Mouse (Mus musculus) limb, embryonic 11.5 days (tissue): ENCODE measurements at regions not wholly inside any gene's neighbourhood (a gene's known extent, or its start where the extent isn't known, plus 50 kb on each side); places are given as distances from the start of the nearest gene placed in this dataset.

Source experiments
- ATAC-seq: fragments of 200-750 bp; cut with Nextera tagmentation; 2 replicates; pipeline ENCODE4 v1.8.0; 2017; ENCODE audit warnings: low read depth; ENCODE audit not compliant: insufficient number of reproducible peaks, low FRiP score, low TSS enrichment
- DNase-seq: peaks from one replicate; pipeline ENCODE4 v3.0.0-alpha.2; 2015; ENCODE audit warnings: low spot score
- H3K27ac ChIP-seq: fragments of 300-500 bp; sonication (generic); replicated peaks from 2 replicates; pipeline ENCODE4 v1.5.1; 2014; ENCODE audit warnings: low read depth, mild to moderate bottlenecking, low read length
- H3K27me3 ChIP-seq: fragments of 300-500 bp; sonication (generic); 2 replicates; pipeline ENCODE4 v1.6.1; 2014; ENCODE audit warnings: mild to moderate bottlenecking, low read length, mixed read lengths; ENCODE audit not compliant: control insufficient read depth, insufficient read depth
- H3K36me3 ChIP-seq: fragments of 300-500 bp; sonication (generic); 2 replicates; pipeline ENCODE4 v1.6.1; 2014; ENCODE audit warnings: mild to moderate bottlenecking, low read length, moderate library complexity, mixed read lengths; ENCODE audit not compliant: control insufficient read depth, insufficient read depth
- H3K4me1 ChIP-seq: fragments of 300-500 bp; sonication (generic); 2 replicates; pipeline ENCODE4 v1.6.1; 2014; ENCODE audit warnings: low read length, mixed read lengths; ENCODE audit not compliant: control insufficient read depth, insufficient read depth
- H3K4me2 ChIP-seq: fragments of 300-500 bp; sonication (generic); 2 replicates; pipeline ENCODE4 v1.6.1; 2014; ENCODE audit warnings: low read depth, mild to moderate bottlenecking, moderate library complexity; ENCODE audit not compliant: severe bottlenecking
- H3K4me3 ChIP-seq: fragments of 300-500 bp; sonication (generic); 2 replicates; pipeline ENCODE4 v1.5.1; 2014; ENCODE audit warnings: low read depth, low read length
- H3K9ac ChIP-seq: fragments of 300-500 bp; sonication (generic); 2 replicates; pipeline ENCODE4 v1.6.1; 2014; ENCODE audit warnings: mild to moderate bottlenecking, low read length
- H3K9me3 ChIP-seq: fragments of 300-500 bp; sonication (generic); 2 replicates; pipeline ENCODE4 v1.6.1; 2016; ENCODE audit warnings: low read length; ENCODE audit not compliant: control insufficient read depth
- WGBS: fragments of 180-500 bp; shearing (Covaris S2); extraction: QIAGEN DNeasy Blood & Tissue Kit; methylation state at CpG from one replicate; pipeline ENCODE4 v1.1.7; 2014; 5-methylcytosine and 5-hydroxymethylcytosine counted together

DNA sequence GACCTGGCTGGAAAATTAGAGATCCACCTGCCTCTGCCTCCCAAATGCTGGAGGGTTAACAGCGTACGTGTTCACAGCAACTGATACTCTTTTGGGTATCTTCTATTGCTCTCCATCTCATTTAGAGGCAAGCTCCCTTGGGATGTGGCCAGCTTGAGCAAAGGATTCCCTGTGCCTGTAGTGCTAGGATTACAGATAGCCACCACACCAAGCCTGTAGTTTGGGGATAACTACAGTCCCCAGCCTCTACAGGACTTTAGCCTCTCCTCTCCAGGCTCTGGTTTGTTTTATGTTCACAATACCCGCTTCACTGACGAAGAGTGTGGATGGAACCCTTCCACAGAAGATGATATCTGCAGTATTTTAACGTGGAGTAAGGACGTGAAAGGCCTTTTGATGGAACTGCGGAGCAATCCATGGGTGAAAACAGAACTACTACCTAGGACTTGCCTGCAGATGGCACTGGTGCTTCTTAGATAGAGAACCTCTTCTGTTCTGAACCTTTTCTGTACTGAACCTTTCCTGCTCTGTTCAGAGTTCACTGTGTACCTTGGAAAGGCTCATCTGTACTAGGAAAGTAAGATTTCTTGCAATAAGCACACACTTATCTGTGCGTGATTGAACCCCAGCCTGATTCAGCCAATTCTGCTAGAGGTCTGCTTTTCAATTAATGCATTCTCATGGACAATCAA lies 176.6 kb downstream of the Wdr20rt start:
- 0 out of 2 replicates have a peak, but pooled peaks have one; percentile 27 for ATAC-seq
- H3K36me3 ChIP-seq, result no peaks in the 10 kb centered on the region
- H3K4me2 ChIP-seq, result no peak overlapping the region
- WGBS, result 47% methylated on average over 8 of the region's 8 CpGs
- no peaks in the 10 kb centered on the region for H3K4me1 ChIP-seq
- no peaks in the 10 kb centered on the region for H3K9me3 ChIP-seq
- H3K9ac ChIP-seq, result no peak overlapping the region
- no peak overlapping the region for H3K27ac ChIP-seq
- H3K4me3 ChIP-seq, result no peak overlapping the region
- DNase-seq, result peak; percentile 55
- no peaks in the 10 kb centered on the region for H3K27me3 ChIP-seq

DNA sequence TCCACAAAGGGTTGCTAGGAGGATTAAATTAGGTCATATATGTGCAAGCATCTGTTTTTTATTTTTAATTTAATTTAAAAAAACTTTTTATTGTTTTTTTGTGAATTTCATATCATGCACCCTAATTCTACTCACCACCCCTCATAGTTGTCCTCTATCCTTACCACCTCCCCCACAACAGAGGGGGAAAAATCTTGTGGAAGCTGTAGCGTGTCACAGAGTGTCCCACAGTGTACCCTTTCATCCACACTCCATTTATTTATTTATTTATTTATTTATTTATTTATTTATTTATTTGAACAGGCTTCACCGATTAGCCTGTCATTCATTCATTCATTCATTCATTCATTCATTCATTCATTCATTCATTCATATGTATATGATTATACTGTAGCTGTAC lies 177.8 kb downstream of the Wdr20rt start:
- ATAC-seq (no peak), DNase-seq (no peak)
- H3K4me2 ChIP-seq, result no peak overlapping the region
- no peak overlapping the region for H3K27ac ChIP-seq
- H3K9me3 ChIP-seq, result no peaks in the 10 kb centered on the region
- H3K9ac ChIP-seq, result no peak overlapping the region
- no peaks in the 10 kb centered on the region for H3K36me3 ChIP-seq
- WGBS, result 90% methylated on average over 2 of the region's 2 CpGs
- H3K4me1 ChIP-seq, result no peaks in the 10 kb centered on the region
- H3K4me3 ChIP-seq, result no peak overlapping the region
- H3K27me3 ChIP-seq, result no peaks in the 10 kb centered on the region

DNA sequence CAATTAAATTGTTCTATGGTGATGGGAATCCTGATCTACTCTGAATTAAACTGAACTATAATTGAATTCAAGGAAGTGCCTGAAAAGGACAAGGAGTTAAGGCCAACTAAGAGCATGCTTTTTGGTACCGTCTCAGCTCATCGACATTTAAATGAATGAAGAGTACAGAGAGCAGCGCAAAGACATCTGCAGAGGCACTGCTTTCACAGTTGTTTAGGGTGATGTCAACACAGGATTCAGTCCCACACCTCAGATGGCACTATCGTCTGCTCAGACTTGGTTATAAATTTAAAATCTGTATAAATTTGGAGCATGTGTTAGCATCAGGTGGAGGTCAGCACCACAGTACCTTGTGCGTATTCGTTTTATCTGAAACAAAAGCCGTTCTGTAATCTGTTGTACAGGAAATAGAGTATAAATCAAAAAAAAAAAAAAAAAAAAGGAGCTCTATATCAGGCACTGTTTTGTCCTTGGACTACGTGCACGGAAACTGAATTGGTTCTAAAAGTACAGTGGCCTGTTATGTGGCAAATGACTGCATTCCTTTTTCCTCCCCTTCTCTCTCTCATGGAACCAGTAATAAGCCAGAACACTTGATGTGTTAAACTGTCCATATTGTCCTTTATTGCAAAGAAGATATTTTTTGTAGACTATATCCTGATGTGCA lies 187.8 kb downstream of the Wdr20rt start:
- DNase-seq, result no peak
- Histone ChIP-seq H3K36me3 (no peaks in the 10 kb centered on the region), H3K27me3 (no peaks in the 10 kb centered on the region), H3K4me3 (no peak overlapping the region), H3K4me2 (no peak overlapping the region), H3K4me1 (no peaks in the 10 kb centered on the region), H3K9me3 (no peaks in the 10 kb centered on the region), H3K9ac (no peak overlapping the region), H3K27ac (no peak overlapping the region)
- ATAC-seq, result no peak
- WGBS, result 83% methylated on average over 9 of the region's 9 CpGs

DNA sequence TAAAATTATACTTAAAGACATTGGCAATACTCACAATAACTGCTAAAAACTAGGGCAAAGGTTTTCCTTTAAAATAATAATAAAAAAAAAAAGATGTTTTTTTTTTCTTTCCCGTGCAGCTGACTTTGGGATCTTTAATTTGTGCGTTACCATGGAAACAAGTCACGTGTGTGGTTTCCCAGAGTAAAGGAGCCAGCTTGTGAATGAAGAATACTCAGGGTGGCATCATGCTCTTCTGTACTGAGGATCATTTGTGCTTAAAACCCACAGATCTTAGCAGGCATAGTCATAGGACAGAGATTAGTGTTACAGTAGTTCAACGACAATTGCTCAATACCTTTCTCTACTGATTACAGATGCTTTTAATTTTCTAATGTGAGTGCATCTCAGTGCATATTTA lies 189.1 kb downstream of the Wdr20rt start:
- no peaks in the 10 kb centered on the region for H3K4me1 ChIP-seq
- H3K4me2 ChIP-seq, result no peak overlapping the region
- DNase-seq (no peak), ATAC-seq (no peak)
- H3K9ac ChIP-seq, result no peak overlapping the region
- no peaks in the 10 kb centered on the region for H3K27me3 ChIP-seq
- H3K36me3 ChIP-seq, result no peaks in the 10 kb centered on the region
- no peaks in the 10 kb centered on the region for H3K9me3 ChIP-seq
- H3K27ac ChIP-seq, result no peak overlapping the region
- H3K4me3 ChIP-seq, result no peak overlapping the region
- WGBS, result 79% methylated on average over 4 of the region's 4 CpGs

DNA sequence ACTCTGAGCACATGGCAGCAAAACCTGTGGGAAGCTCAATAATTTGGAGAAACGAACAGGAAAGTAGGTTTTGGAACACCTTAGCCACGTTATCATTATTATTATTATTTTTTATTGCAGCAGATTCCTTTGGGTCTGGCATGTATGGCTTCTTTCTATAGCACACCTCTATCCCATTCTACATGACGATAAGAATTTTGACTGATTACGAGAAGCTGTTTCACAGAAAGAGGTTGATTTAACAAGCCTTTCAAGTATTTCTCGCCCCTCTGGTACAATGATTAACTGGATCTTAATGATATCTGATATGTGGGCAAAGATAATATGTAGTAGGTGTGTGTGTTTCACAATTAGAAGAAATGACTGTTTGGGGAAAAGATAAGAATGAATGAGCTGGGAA lies 191.6 kb downstream of the Wdr20rt start:
- no peak overlapping the region for H3K4me3 ChIP-seq
- ATAC-seq (no peak), DNase-seq (no peak)
- no peaks in the 10 kb centered on the region for H3K36me3 ChIP-seq
- no peak overlapping the region for H3K4me2 ChIP-seq
- WGBS, result 81% methylated on average over 5 of the region's 5 CpGs
- no peak overlapping the region for H3K9ac ChIP-seq
- no peaks in the 10 kb centered on the region for H3K9me3 ChIP-seq
- H3K4me1 ChIP-seq, result no peaks in the 10 kb centered on the region
- H3K27me3 ChIP-seq, result no peaks in the 10 kb centered on the region
- H3K27ac ChIP-seq, result no peak overlapping the region

DNA sequence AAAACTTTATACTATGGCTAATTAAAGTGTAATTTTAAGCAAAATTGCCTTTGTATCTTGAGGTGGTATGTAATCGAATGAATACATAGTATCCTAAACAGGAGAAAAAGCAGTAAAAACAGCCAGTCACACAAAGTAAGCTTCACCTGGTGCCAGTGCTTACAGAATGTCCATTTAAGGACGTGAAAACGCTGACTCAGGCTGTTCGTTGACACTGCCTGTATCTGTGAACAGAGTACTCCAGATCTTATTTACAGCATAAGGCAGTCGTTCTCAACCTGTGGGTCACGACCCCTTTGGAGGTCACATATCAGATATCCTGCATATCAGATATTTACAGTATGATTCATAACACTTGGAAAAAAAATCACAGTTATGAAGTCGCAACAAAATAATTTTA lies 194.8 kb downstream of the Wdr20rt start:
- Histone ChIP-seq H3K27me3 (no peaks in the 10 kb centered on the region), H3K9me3 (no peaks in the 10 kb centered on the region)
- WGBS, result 79% methylated on average over 7 of the region's 7 CpGs

DNA sequence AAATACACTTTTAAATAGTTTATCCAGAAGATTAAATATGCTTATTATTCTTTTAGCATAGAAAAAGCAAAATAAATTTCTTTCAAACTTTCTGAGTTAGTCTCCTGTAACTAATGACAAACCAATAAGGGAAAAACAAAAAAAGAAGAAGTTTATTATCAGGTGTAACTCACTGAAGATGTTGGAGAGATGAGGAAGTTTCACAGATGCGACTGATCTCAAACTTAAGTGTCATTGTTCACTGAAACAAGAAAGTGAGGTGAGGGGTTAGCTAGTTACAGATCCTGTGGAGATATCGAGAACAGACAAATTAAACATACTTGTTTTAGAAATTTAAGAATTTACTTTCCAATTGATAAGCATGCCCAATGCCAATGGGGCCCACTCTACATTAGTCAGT lies 199.2 kb downstream of the Wdr20rt start:
- WGBS, result 96% methylated on average over 2 of the region's 2 CpGs
- H3K27me3 ChIP-seq, result no peaks in the 10 kb centered on the region
- no peaks in the 10 kb centered on the region for H3K9me3 ChIP-seq
- DNase-seq (no peak), ATAC-seq (no peak)
- H3K4me2 ChIP-seq, result no peak overlapping the region
- no peak overlapping the region for H3K27ac ChIP-seq
- H3K4me1 ChIP-seq, result no peaks in the 10 kb centered on the region
- H3K36me3 ChIP-seq, result no peaks in the 10 kb centered on the region
- H3K4me3 ChIP-seq, result no peak overlapping the region
- no peak overlapping the region for H3K9ac ChIP-seq

More for the DNA sequence above, 194.8 kb downstream of the Wdr20rt start:
- Histone ChIP-seq H3K9ac (no peak overlapping the region), H3K36me3 (no peaks in the 10 kb centered on the region), H3K4me3 (no peak overlapping the region), H3K4me2 (no peak overlapping the region), H3K4me1 (no peaks in the 10 kb centered on the region), H3K27ac (no peak overlapping the region)
- DNase-seq (no peak), ATAC-seq (no peak)

DNA sequence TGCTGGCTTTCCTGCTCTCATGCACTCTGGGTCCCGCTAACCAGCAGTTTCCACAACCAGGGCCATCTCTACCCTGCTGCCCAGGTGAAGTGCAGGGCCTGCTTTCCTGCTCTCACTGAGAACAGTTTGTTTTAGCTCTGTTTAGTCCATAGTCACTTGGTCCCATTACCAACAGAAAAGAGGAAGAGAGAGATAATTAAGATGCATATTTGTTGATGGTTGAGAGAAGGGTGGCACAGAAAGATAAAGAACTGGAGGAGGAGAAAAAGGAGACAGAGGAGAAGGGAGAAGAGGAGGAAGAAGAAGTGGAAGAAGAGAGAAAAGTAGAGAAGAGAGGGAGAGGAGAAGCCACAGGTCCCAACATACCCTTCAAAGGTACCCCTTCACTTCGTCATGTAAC lies 200.1 kb downstream of the Wdr20rt start:
- H3K27ac ChIP-seq, result no peak overlapping the region
- ATAC-seq (no peak), DNase-seq (no peak)
- H3K9me3 ChIP-seq, result no peaks in the 10 kb centered on the region
- no peak overlapping the region for H3K4me2 ChIP-seq
- H3K4me1 ChIP-seq, result no peaks in the 10 kb centered on the region
- no peak overlapping the region for H3K4me3 ChIP-seq
- no peaks in the 10 kb centered on the region for H3K27me3 ChIP-seq
- 98% methylated on average over 2 of the region's 2 CpGs for WGBS
- H3K36me3 ChIP-seq, result no peaks in the 10 kb centered on the region
- H3K9ac ChIP-seq, result no peak overlapping the region
